In genomic region chr1:73538420-73538871, GRCm38 (mm10) we compare ENCODE assay signal across 10 mouse cellular contexts.
DNase-seq lines count a peak whose midpoint lies in the region; ATAC-seq lines count a peak whose summit lies in the region.
"Had no signal": no experiment of that assay in that cellular context is flagged by ENCODE, and none has a peak within 500 bp of the region (broad histone marks: within the 10 kb centered on the region; RNA-seq: fewer than 3 reads in every experiment).

No protein-coding gene starts in this region.

- intact Hi-C loops in heart, postnatal 25 days (cut with DNase I) = no loop called here

- no peak overlapping the region for H3K4me2 ChIP-seq in heart, embryonic 13.5 days
- no peak overlapping the region for H3K4me2 ChIP-seq in hindbrain, embryonic 14.5 days (replicated peaks)
- H3K4me2 ChIP-seq in midbrain, embryonic 11.5 days = no peak overlapping the region

- no peaks in the 10 kb centered on the region for H3K27me3 ChIP-seq in heart, embryonic 13.5 days (replicated peaks)
- no peaks in the 10 kb centered on the region for H3K27me3 ChIP-seq in embryonic facial prominence, embryonic 10.5 days (replicated peaks; ENCODE audit: low read depth, poor library complexity, severe bottlenecking)
- no peaks in the 10 kb centered on the region for H3K27me3 ChIP-seq in hindbrain, embryonic 14.5 days (ENCODE audit: control insufficient read depth, insufficient read depth, low read length)
- H3K27me3 ChIP-seq in midbrain, embryonic 11.5 days (ENCODE audit: control insufficient read depth, insufficient read depth, low read length) = no peaks in the 10 kb centered on the region

- no peak for DNase-seq in heart, postnatal 25 days (ENCODE audit: low spot score)
- peak; percentile 42 for DNase-seq in embryonic facial prominence, embryonic 10.5 days (ENCODE audit: low spot score)
- DNase-seq in hindbrain, embryonic 14.5 days (ENCODE audit: low spot score) = peak; percentile 25
- peak; percentile 85 for DNase-seq in midbrain, embryonic 11.5 days (ENCODE audit: low spot score, missing footprints)
- DNase-seq in cerebellum, postnatal 36 days = no peak
- no peak for DNase-seq in spleen, adult 18-20 months
- no peak for DNase-seq in ovary, postnatal 14 days (ENCODE audit: low spot score)

- H3K27ac ChIP-seq in heart, embryonic 13.5 days (replicated peaks) = 0 out of 2 replicates have a peak overlapping the region, but pooled peaks have one; percentile 39
- peak overlapping the region; percentile 60 for H3K27ac ChIP-seq in embryonic facial prominence, embryonic 10.5 days (replicated peaks)
- peak overlapping the region; percentile 54; the same call in 1 of the 2 replicates for H3K27ac ChIP-seq in hindbrain, embryonic 14.5 days
- no peak overlapping the region for H3K27ac ChIP-seq in midbrain, embryonic 11.5 days (ENCODE audit: low read depth, low read length)
- H3K27ac ChIP-seq: macrophage had no signal

- no peaks in the 10 kb centered on the region for H3K9me3 ChIP-seq in heart, embryonic 13.5 days
- no peaks in the 10 kb centered on the region for H3K9me3 ChIP-seq in embryonic facial prominence, embryonic 10.5 days
- no peaks in the 10 kb centered on the region for H3K9me3 ChIP-seq in hindbrain, embryonic 14.5 days (ENCODE audit: control insufficient read depth, low read length)
- no peaks in the 10 kb centered on the region for H3K9me3 ChIP-seq in midbrain, embryonic 11.5 days (ENCODE audit: control insufficient read depth, low read length)

- WGBS in heart, embryonic 13.5 days = 56% methylated on average over 2 of the region's 2 CpGs
- WGBS in embryonic facial prominence, embryonic 10.5 days = 50% methylated on average over 2 of the region's 2 CpGs
- 37% methylated on average over 2 of the region's 2 CpGs for WGBS in hindbrain, embryonic 14.5 days
- whole genome bisulfite sequencing in midbrain, embryonic 11.5 days = 61% methylated on average over 2 of the region's 2 CpGs

- ATAC-seq in heart, embryonic 13.5 days (ENCODE audit: extremely low read depth, insufficient number of reproducible peaks, low FRiP score, low TSS enrichment) = 0 out of 2 replicates have a peak, but pooled peaks have one; percentile 37
- peak; percentile 90 for ATAC-seq in hindbrain, embryonic 14.5 days (ENCODE audit: low FRiP score)
- ATAC-seq in midbrain, embryonic 11.5 days (ENCODE audit: low FRiP score) = peak; percentile 78; the same call in 1 of the 2 replicates
- ATAC-seq: inflammation-experienced regulatory T-cells, adult 6 months had no signal

- H3K9ac ChIP-seq in heart, embryonic 13.5 days = no peak overlapping the region
- no peak overlapping the region for H3K9ac ChIP-seq in hindbrain, embryonic 14.5 days
- no peak overlapping the region for H3K9ac ChIP-seq in midbrain, embryonic 11.5 days (ENCODE audit: low read length)

- H3K4me3 ChIP-seq in heart, embryonic 13.5 days = no peak overlapping the region
- no peak overlapping the region for H3K4me3 ChIP-seq in embryonic facial prominence, embryonic 10.5 days
- no peak overlapping the region for H3K4me3 ChIP-seq in hindbrain, embryonic 14.5 days (replicated peaks; ENCODE audit: low read length)
- no peak overlapping the region for H3K4me3 ChIP-seq in midbrain, embryonic 11.5 days (ENCODE audit: low read depth, low read length)

- H3K4me1 ChIP-seq in heart, embryonic 13.5 days = peaks cover 13% of the 10 kb centered on the region
- H3K4me1 ChIP-seq in embryonic facial prominence, embryonic 10.5 days = peaks cover 17% of the 10 kb centered on the region
- H3K4me1 ChIP-seq in hindbrain, embryonic 14.5 days (replicated peaks; ENCODE audit: control insufficient read depth, insufficient read depth, low read length) = no peaks in the 10 kb centered on the region; the same call in 1 of the 2 replicates
- no peaks in the 10 kb centered on the region for H3K4me1 ChIP-seq in midbrain, embryonic 11.5 days (ENCODE audit: control insufficient read depth, insufficient read depth, low read length)

- H3K36me3 ChIP-seq in heart, embryonic 13.5 days = no peaks in the 10 kb centered on the region
- H3K36me3 ChIP-seq in embryonic facial prominence, embryonic 10.5 days (replicated peaks) = no peaks in the 10 kb centered on the region
- H3K36me3 ChIP-seq in hindbrain, embryonic 14.5 days (replicated peaks; ENCODE audit: control insufficient read depth, insufficient read depth) = no peaks in the 10 kb centered on the region
- no peaks in the 10 kb centered on the region for H3K36me3 ChIP-seq in midbrain, embryonic 11.5 days (ENCODE audit: control insufficient read depth, insufficient read depth, low read length)

Comparison
In these comparisons a context has a peak if more than half of its experiments do, and no peak if none do; other contexts are left out.
1. ATAC-seq: peak in every context shown above with its lines; median percentile 90 in hindbrain, embryonic 14.5 days; 78 in midbrain, embryonic 11.5 days; 37 in heart, embryonic 13.5 days.
2. DNase-seq: peak in embryonic facial prominence, embryonic 10.5 days (single experiment), hindbrain, embryonic 14.5 days (single experiment) and midbrain, embryonic 11.5 days (single experiment); none in heart, postnatal 25 days (single experiment), cerebellum, postnatal 36 days (0 of 2), spleen, adult 18-20 months (0 of 2) and ovary, postnatal 14 days (single experiment).